Mouse (Mus musculus) limb, embryonic 10.5 days (tissue): ENCODE measurements at regions not wholly inside any gene's neighbourhood (a gene's known extent, or its start where the extent isn't known, plus 50 kb on each side); places are given as distances from the start of the nearest gene placed in this dataset.

Source experiments
- DNase-seq: peaks from one replicate; pipeline ENCODE4 v3.0.0-alpha.2; 2017; ENCODE audit warnings: low spot score
- H3K27ac ChIP-seq: fragments of 300-500 bp; sonication (generic); 2 replicates; pipeline ENCODE4 v1.5.1; 2016; ENCODE audit warnings: mild to moderate bottlenecking
- H3K27me3 ChIP-seq: fragments of 300-500 bp; sonication (generic); 2 replicates; pipeline ENCODE4 v1.6.1; 2016; ENCODE audit warnings: low read depth, mild to moderate bottlenecking; ENCODE audit not compliant: poor library complexity, severe bottlenecking
- H3K36me3 ChIP-seq: fragments of 300-500 bp; sonication (generic); 2 replicates; pipeline ENCODE4 v1.6.1; 2016; ENCODE audit warnings: mild to moderate bottlenecking, moderate library complexity
- H3K4me1 ChIP-seq: fragments of 300-500 bp; sonication (generic); 2 replicates; pipeline ENCODE4 v1.6.1; 2016
- H3K4me3 ChIP-seq: fragments of 300-500 bp; sonication (generic); 2 replicates; pipeline ENCODE4 v1.5.1; 2016; ENCODE audit warnings: mild to moderate bottlenecking, moderate library complexity
- H3K9me3 ChIP-seq: fragments of 300-500 bp; sonication (generic); replicated peaks from 2 replicates; pipeline ENCODE4 v1.6.1; 2016; ENCODE audit warnings: mild to moderate bottlenecking
- WGBS: fragments of 180-500 bp; shearing (Covaris S2); methylation state at CpG from one replicate; pipeline ENCODE4 v1.1.7; 2016; 5-methylcytosine and 5-hydroxymethylcytosine counted together

DNA sequence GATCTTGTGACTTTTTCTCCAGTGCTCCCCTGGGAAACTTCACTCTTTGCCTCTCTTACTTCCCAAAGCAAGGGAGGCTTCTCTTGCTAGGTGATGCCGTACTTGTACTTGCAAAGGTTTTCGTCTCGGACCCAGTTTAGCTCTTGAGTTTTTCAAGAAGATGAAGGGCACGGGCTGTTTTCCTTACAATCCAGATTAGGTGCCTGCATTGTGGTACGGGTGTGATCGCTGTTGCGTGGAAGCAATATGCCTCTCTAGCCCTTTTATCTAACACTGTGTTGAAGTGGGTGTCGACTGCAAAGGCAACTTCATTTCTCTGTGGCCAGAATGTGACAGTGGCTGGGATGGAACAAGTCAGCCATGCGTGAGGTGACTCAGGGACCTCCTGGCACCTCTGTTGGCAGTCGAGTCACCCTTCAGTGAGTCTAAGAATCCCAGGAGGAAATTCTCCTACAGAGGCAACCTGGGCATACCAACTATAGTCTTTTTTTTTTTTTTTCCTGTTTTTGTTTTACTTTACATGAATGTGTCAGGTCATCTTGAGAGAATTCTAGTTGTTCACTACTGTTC lies 138.7 kb upstream of the Dnajc19 start:
- H3K36me3 ChIP-seq = no peaks in the 10 kb centered on the region
- H3K4me3 ChIP-seq = no peak overlapping the region
- no peak for DNase-seq
- H3K27ac ChIP-seq = no peak overlapping the region
- H3K9me3 ChIP-seq = no peaks in the 10 kb centered on the region
- no peaks in the 10 kb centered on the region for H3K27me3 ChIP-seq
- H3K4me1 ChIP-seq = no peaks in the 10 kb centered on the region
- 89% methylated on average over 10 of the region's 10 CpGs for WGBS

DNA sequence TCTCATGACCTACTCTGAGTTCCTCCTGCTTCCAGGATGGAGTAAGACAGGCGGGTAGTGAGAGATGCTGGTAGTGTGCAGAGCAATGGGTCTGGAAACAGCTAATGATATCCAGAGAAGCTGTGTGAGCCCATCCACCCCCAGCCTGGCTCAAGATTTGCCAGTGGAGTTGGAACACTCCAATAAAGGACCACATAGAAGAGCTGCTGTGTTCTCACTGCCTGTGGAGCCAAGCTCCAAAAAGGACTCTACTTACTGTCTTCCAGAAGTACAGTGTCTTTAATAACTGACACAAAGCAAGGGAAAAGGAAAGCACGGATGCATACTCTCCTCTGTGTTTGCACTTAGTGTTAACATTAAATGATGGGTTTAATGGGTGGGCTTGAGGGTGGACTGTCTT lies 138.0 kb upstream of the Dnajc19 start:
- WGBS = 74% methylated on average over 2 of the region's 2 CpGs

DNA sequence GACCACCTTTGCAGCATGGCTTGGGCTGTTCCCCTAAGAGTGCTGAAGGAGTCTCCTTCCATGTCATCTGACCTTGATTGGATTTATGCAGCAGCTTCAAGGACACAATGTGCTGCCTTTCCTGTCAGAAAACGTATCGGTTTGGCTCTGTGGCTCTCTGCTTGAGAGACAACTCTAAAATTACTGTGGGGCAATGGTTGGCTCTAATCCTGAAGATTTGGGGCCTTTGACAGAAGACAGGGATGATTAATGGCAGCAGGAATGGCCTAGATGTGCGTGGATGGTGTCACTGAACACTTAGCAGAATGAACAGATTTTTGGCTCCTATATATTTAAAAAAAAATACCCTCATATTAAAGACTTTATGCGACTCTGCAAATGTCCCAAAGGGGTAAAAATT lies 136.8 kb upstream of the Dnajc19 start:
- no peak overlapping the region for H3K27ac ChIP-seq
- no peaks in the 10 kb centered on the region for H3K27me3 ChIP-seq
- WGBS = 82% methylated on average over 4 of the region's 4 CpGs
- H3K4me3 ChIP-seq = no peak overlapping the region
- H3K9me3 ChIP-seq = no peaks in the 10 kb centered on the region
- DNase-seq = no peak
- H3K4me1 ChIP-seq = no peaks in the 10 kb centered on the region
- no peaks in the 10 kb centered on the region for H3K36me3 ChIP-seq

More for the DNA sequence above, 138.0 kb upstream of the Dnajc19 start:
- Histone ChIP-seq H3K36me3 (no peaks in the 10 kb centered on the region), H3K4me3 (no peak overlapping the region), H3K9me3 (no peaks in the 10 kb centered on the region), H3K27me3 (no peaks in the 10 kb centered on the region), H3K27ac (no peak overlapping the region), H3K4me1 (no peaks in the 10 kb centered on the region)
- DNase-seq = no peak

DNA sequence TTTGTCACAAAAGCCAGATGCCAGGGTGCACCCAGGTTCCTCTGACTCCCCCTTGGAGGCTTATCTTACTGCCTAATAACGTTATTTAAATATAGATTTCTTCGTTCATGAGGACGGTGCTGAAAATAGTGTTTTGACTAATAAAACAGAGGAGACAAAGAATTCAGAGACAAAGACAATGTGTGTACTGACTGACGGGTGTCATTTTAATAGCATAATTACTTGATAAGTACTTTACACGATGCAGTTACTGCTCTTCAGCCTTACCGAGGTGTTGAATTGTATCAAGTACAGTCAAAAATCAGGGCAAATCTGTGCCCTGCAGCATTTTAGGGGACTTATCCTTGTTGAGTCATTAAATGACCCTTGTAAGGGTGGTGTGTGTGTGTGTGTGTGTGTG lies 133.1 kb upstream of the Dnajc19 start:
- H3K9me3 ChIP-seq = no peaks in the 10 kb centered on the region
- H3K27ac ChIP-seq = no peak overlapping the region
- H3K36me3 ChIP-seq = no peaks in the 10 kb centered on the region
- no peak overlapping the region for H3K4me3 ChIP-seq
- DNase-seq = no peak
- no peaks in the 10 kb centered on the region for H3K27me3 ChIP-seq
- 93% methylated on average over 6 of the region's 6 CpGs for WGBS
- H3K4me1 ChIP-seq = no peaks in the 10 kb centered on the region

DNA sequence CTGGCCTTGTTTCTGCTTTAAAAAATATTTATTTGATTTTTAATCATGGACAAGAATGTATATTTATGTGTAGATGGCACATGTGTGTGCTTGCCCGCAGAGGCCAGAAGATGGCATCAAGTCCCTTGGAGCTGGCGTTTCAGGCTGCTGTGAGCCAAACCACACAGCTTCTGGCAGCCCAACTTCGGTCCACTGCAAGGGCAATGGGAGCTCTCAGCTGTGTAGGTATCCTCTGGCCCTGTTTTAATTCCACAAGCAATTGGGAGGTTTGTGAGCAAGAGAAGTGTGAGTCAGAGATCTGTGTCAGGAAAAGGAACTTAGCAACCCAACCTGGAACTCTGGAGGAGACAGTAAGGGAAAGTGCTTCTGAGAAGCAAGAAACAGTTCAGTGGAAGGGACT lies 125.3 kb upstream of the Dnajc19 start:
- H3K4me1 ChIP-seq = no peaks in the 10 kb centered on the region
- H3K36me3 ChIP-seq = no peaks in the 10 kb centered on the region
- no peaks in the 10 kb centered on the region for H3K27me3 ChIP-seq
- H3K9me3 ChIP-seq = no peaks in the 10 kb centered on the region
- DNase-seq = no peak
- 87% methylated on average over 3 of the region's 3 CpGs for WGBS
- no peak overlapping the region for H3K27ac ChIP-seq
- H3K4me3 ChIP-seq = no peak overlapping the region

DNA sequence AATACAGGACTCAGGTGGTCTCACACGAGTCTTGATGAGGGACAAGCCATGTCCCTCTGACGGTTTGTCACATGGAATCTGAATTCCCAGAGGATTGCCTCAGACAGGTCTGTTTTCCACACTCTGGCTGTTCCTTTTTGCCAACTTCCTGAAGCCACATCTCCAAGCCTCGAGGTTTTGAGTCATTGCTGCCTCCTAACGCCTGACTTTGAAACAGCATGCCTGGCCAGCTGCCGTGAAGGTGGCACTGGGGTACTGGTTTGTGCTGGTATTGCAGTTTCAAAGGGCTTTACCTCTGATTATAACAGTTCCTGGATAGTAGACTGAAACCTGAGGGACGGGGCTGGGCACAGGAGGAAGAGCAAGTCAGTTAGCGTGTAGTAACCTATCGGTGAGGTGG lies 117.1 kb upstream of the Dnajc19 start:
- Histone ChIP-seq H3K4me1 (no peaks in the 10 kb centered on the region), H3K27ac (no peak overlapping the region), H3K4me3 (no peak overlapping the region), H3K36me3 (no peaks in the 10 kb centered on the region), H3K27me3 (peaks cover 39% of the 10 kb centered on the region), H3K9me3 (no peaks in the 10 kb centered on the region)
- peak; percentile 36 for DNase-seq
- 31% methylated on average over 8 of the region's 8 CpGs for WGBS

DNA sequence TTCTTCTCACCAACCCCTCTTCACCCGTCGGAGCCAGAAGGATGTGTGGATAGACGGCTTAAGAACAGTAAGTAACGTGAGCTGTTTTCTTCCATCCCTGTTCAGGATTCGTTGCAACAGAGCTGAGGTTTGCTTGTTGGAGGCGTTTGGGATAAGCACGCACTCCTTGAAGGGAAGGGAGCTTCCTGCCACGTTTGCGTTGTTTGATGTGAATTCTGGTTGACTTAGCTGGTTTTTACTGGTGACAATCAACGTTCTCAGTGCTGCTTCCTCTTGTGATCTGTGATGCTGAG lies 116.0 kb upstream of the Dnajc19 start:
- no peaks in the 10 kb centered on the region for H3K9me3 ChIP-seq
- H3K36me3 ChIP-seq = no peaks in the 10 kb centered on the region
- DNase-seq = no peak
- H3K27me3 ChIP-seq = peaks cover 39% of the 10 kb centered on the region
- WGBS = 16% methylated on average over 10 of the region's 10 CpGs
- H3K4me1 ChIP-seq = no peaks in the 10 kb centered on the region
- no peak overlapping the region for H3K27ac ChIP-seq
- no peak overlapping the region for H3K4me3 ChIP-seq

DNA sequence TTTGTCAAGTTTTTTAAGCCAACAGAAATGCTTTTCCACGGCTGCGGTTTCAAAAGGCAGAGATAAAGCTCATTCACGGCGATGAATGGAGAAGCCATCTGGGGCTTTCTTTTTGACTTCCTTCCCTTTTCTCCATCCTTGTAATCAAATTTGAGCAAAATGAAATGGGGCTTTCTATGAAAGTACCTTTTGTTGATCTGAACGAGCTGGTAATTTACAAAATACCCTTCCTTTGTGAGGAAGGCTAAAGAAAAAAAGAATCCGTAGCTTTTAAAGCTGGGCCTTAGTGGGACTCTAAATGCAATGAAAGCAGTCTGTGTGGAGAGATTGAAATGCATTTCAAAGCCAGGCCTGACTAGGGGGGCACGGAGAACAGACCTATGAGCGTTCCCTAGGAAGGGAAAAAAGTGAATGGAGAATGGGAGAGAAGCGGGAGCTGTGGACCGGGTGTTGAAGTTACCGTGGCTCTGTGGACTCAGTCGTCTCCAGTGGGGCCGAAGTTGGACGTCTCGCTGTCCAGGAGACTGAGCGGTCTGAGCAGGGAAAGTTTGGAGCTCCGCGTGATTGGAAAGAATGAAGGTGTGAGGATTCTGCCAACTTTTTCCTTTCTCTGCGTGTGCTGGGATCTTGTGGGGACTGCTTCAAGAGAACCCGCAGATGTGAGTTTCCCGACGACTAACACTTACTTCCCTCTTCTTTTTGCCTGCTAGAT lies 115.5 kb upstream of the Dnajc19 start:
- Histone ChIP-seq H3K27me3 (peaks cover 39% of the 10 kb centered on the region), H3K4me3 (no peak overlapping the region), H3K27ac (no peak overlapping the region), H3K4me1 (no peaks in the 10 kb centered on the region), H3K9me3 (no peaks in the 10 kb centered on the region), H3K36me3 (no peaks in the 10 kb centered on the region)
- peak; percentile 32 for DNase-seq
- WGBS = 43% methylated on average over 22 of the region's 22 CpGs

DNA sequence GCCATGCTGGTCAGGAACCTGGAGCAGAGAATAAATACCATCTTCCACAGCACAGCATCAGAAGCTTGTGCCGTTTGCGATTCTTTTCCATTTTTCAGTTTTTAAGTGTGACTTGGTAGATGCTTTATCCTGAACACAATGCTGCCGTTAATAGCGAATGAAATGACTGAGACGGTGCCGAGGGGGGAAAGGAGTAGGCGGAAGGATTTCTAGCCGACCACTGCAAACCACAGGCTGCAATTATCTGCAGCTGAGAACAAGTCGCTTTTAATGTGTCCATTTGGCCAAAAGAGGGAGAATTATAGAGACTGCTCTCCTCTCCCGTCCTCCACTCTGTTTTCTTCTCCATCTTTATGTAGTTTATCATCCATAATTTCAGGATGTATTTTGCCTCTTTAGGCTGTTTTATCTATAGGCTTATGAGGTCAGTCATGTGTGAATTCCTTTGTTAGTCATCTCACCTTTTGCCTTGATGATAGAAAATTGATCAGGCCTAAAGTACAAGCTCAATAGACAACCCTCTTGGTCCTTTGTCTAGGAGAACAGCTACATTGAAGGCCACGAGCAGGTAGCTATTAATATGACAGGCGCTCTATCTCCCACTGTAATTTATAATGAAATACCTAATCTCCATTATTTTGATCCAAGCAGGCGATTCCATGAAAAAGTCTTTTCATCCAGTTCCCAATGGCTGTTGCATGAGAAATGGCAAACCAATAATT lies 114.8 kb upstream of the Dnajc19 start:
- Histone ChIP-seq H3K27ac (no peak overlapping the region), H3K36me3 (no peaks in the 10 kb centered on the region), H3K27me3 (peaks cover 39% of the 10 kb centered on the region), H3K4me3 (no peak overlapping the region), H3K9me3 (no peaks in the 10 kb centered on the region), H3K4me1 (no peaks in the 10 kb centered on the region)
- WGBS = 79% methylated on average over 13 of the region's 13 CpGs
- DNase-seq = no peak

DNA sequence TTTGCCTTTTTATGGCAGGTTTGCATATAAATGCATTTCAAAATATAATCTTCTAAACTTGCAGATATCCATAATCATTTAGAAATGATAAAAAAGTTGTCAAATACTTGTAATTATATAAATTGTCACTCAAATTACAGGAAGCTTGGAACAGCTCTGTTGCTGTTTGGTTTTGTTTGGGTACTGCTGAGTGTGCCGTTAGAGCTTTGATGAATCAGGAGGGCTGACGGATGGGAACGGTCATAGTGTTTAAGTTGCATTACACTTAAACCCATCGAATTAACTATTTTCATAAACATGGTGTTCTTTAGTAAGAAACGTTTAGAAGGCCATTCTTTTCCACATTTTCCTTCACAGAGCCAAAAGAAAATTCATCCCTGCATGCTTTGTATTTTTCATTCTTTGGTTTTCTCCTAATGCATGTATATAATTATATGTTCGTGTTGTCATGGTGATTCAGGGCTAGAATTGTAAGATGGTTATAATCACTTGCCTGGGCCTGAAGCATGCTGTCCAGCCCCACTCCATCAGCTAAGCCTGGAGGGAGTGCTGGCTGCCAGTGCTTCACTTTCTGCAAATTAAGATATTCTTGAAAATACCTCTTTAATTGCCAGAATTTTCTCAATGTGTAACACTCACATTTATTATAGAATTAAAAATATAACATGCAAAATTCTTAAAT lies 92.4 kb upstream of the Dnajc19 start:
- WGBS = 83% methylated on average over 6 of the region's 6 CpGs
- Histone ChIP-seq H3K36me3 (no peaks in the 10 kb centered on the region), H3K9me3 (no peaks in the 10 kb centered on the region), H3K27me3 (no peaks in the 10 kb centered on the region), H3K27ac (no peak overlapping the region), H3K4me3 (no peak overlapping the region), H3K4me1 (no peaks in the 10 kb centered on the region)
- no peak for DNase-seq

DNA sequence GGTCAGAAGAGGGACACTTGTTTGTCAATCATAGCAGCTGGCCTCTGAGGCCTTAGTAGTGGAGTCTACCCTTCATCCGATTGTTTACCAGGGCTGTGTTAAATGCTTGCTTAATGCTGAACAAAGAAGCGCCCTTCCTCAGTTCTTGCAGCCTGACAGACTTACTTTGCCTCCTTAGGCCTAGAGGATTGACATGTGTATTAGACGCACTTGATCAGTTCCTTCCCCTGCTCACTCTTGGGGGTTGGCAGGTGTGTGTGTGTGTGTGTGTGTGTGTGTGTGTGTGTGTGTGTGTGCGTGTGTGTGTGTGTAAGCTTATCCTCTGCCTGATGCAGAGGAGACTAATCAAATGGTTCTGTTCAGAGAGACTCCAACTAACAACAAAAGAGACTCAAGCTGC lies 91.8 kb upstream of the Dnajc19 start:
- Histone ChIP-seq H3K4me3 (no peak overlapping the region), H3K27me3 (no peaks in the 10 kb centered on the region), H3K27ac (no peak overlapping the region), H3K4me1 (no peaks in the 10 kb centered on the region), H3K36me3 (no peaks in the 10 kb centered on the region), H3K9me3 (no peaks in the 10 kb centered on the region)
- DNase-seq = no peak
- 84% methylated on average over 4 of the region's 4 CpGs for WGBS

DNA sequence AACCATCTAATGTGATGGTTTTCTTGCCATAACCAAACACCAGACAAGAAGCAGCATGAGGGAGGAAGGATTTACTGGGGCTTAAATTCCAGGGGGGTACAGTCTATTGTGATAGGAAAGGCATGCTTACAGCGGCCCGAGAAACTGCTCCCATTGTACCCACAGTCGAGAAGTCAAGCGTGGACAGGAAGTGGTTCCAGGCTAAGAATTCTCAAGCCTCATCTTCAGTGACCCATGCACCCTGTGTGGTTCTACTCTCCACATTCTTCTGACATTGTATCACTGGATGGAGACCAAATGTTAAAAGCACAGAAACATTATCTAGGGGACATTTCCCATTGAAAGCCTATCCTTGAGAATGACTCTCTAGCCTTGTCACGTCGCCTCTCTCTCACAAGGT lies 90.8 kb upstream of the Dnajc19 start:
- H3K4me1 ChIP-seq = no peaks in the 10 kb centered on the region
- 93% methylated on average over 6 of the region's 6 CpGs for WGBS

DNA sequence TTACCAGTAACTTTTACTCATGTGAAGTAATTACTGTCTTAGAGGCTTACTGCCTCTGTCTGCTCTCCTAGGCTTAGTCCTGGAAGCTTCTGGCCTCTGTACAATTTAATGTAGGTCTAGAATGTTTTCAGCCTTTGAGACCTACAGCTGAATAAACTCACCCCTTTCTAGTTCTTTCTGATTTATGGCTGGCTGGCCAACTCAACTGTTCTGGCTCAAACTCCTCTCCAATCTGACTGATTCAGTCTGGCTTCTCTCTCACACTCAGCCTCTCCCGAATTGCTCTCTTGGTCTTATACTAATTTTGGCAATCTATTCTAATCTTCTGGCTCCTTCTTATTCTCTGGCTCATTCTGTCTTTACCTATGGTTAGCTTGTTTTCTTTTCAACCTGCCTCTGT lies 87.0 kb upstream of the Dnajc19 start:
- WGBS = 84% methylated on average over 1 of the region's 1 CpGs
- no peaks in the 10 kb centered on the region for H3K4me1 ChIP-seq
- no peaks in the 10 kb centered on the region for H3K27me3 ChIP-seq
- H3K27ac ChIP-seq = no peak overlapping the region
- no peaks in the 10 kb centered on the region for H3K9me3 ChIP-seq
- no peak for DNase-seq
- H3K36me3 ChIP-seq = no peaks in the 10 kb centered on the region
- no peak overlapping the region for H3K4me3 ChIP-seq

More for the DNA sequence above, 90.8 kb upstream of the Dnajc19 start:
- DNase-seq = no peak
- no peaks in the 10 kb centered on the region for H3K9me3 ChIP-seq
- no peak overlapping the region for H3K27ac ChIP-seq
- H3K4me3 ChIP-seq = no peak overlapping the region
- no peaks in the 10 kb centered on the region for H3K36me3 ChIP-seq
- H3K27me3 ChIP-seq = no peaks in the 10 kb centered on the region
